Mouse (Mus musculus): ENCODE results near the gene Dop1a.

DNA sequence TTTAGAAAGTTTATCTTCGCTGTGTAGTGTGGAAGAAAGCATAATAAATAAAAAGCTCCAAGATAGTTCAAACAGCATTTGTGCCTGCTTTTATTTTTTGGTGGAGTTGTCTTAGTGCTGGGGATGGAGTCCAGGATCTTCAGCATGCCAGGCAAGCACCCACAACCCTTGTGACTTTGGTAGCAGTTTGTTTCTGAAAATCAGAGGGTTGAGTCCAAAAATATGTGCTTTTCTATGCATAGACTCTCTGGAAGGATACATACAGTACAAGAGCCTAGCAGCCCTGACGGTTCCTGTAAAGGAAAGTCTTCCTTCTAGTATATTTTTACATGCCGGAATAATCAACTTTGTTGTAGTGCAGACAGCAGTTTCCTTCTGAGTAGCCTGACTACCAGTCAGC, 83.8 kb downstream of the Dop1a start:
- no peak for TF ChIP-seq CTCF (IDR thresholded peaks at IDR 0.05)
- TF ChIP-seq EP300 (IDR thresholded peaks at IDR 0.05), result no peak

All from lung, postnatal 0 days (tissue).